Mouse (Mus musculus) kidney, embryonic 14.5 days (tissue): Measurements from ENCODE around the gene Krtap1-5. TPM values are rescaled to one million over a fixed set of nuclear protein-coding genes. Genes with fewer than 3 reads are reported as not detected.
"Not testable (repeated sequence)": the region's sequence is repeated elsewhere in the genome, so short reads cannot be mapped to it uniquely, and the experiment has no call there.

Experiments
- ATAC-seq: fragments of 200-750 bp; cut with Nextera tagmentation; 2 replicates; pipeline ENCODE4 v1.8.0; 2017; ENCODE audit warnings: moderate number of reproducible peaks, mild to moderate bottlenecking, moderate TSS enrichment, moderate library complexity; ENCODE audit not compliant: low FRiP score, low TSS enrichment
- H3K27ac ChIP-seq: fragments of 300-500 bp; sonication (generic); 2 replicates; pipeline ENCODE4 v1.5.1; 2014; ENCODE audit warnings: low read depth, mild to moderate bottlenecking, low read length, moderate library complexity, mixed read lengths
- H3K27me3 ChIP-seq: fragments of 300-500 bp; sonication (generic); 2 replicates; pipeline ENCODE4 v1.6.1; 2014; ENCODE audit warnings: mild to moderate bottlenecking, low read length; ENCODE audit not compliant: control insufficient read depth, insufficient read depth
- H3K36me3 ChIP-seq: fragments of 300-500 bp; sonication (generic); 2 replicates; pipeline ENCODE4 v1.6.1; 2014; ENCODE audit warnings: low read length, mixed read lengths; ENCODE audit not compliant: control insufficient read depth, insufficient read depth
- H3K4me1 ChIP-seq: fragments of 300-500 bp; sonication (generic); 2 replicates; pipeline ENCODE4 v1.6.1; 2014; ENCODE audit warnings: low read length, mixed read lengths; ENCODE audit not compliant: control insufficient read depth, insufficient read depth
- H3K4me2 ChIP-seq: fragments of 300-500 bp; sonication (generic); replicated peaks from 2 replicates; pipeline ENCODE4 v1.6.1; 2014; ENCODE audit warnings: low read depth, mild to moderate bottlenecking, low read length
- H3K4me3 ChIP-seq: fragments of 300-500 bp; sonication (generic); 2 replicates; pipeline ENCODE4 v1.5.1; 2014; ENCODE audit warnings: mild to moderate bottlenecking, low read length
- H3K9ac ChIP-seq: fragments of 300-500 bp; sonication (generic); 2 replicates; pipeline ENCODE4 v1.6.1; 2014; ENCODE audit warnings: low read depth, mild to moderate bottlenecking, low read length, moderate library complexity
- H3K9me3 ChIP-seq: fragments of 300-500 bp; sonication (generic); 2 replicates; pipeline ENCODE4 v1.6.1; 2016; ENCODE audit warnings: low read length; ENCODE audit not compliant: control insufficient read depth
- WGBS: fragments of 180-500 bp; shearing (Covaris S2); extraction: QIAGEN DNeasy Blood & Tissue Kit; methylation state at CpG from one replicate; pipeline ENCODE4 v1.1.7; 2014; 5-methylcytosine and 5-hydroxymethylcytosine counted together
- polyA plus RNA-seq: library from polyadenylated mRNA; unstranded; fragments of >200 nt; fragmentation: Nextera tagmentation; extraction: Ambion mirVana; gene quantifications from 2 replicates; pipeline ENCODE4 v1.2.1, GENCODE M21; 2014

Gene Krtap1-5
- polyA plus RNA-seq: not detected in 2 replicates

DNA sequence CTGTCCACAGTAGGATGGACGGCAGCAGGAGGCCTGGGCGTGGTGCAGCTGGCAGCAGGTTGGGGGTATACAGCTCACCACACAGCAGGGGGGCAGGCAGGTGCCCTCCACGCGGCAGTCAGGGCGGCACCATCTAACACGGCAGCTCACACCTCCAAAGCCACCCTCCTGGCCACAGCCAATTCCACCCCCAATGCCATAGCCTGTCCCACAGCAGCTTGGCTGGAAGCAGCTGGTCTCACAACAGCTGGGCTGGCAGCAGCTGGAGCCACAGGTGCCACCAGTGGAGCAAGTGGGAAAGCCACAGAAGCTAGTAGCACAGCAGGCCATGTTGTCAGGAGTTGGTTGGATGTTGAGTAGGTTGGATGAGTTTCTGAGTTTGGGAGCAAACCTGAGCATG lies at the start of gene Krtap1-5:
Krtap1-5 (minus strand) TSS at position 381 of the 400 bp plus-strand sequence.
- H3K9ac ChIP-seq: no peak within 1 kb of the TSS
- no peaks in the 10 kb centered on the region for H3K9me3 ChIP-seq
- H3K4me2 ChIP-seq: no peak within 1 kb of the TSS
- H3K36me3 ChIP-seq: no peaks in the 10 kb centered on the region
- H3K27me3 ChIP-seq: no peaks in the 10 kb centered on the region
- no peak within 1 kb of the TSS for H3K27ac ChIP-seq
- no peaks in the 10 kb centered on the region for H3K4me1 ChIP-seq
- ATAC-seq: no peak
- no peak within 1 kb of the TSS for H3K4me3 ChIP-seq
- 81% methylated on average over 6 of the region's 6 CpGs for WGBS

GRCm38 (mm10) chr11:99628138-99628537 lies 47.3 kb upstream of the Krtap1-5 start, which contains the start of gene Krtap4-1:
Gene Krtap4-1, minus strand, starts transcription at chr11:99628238.
- WGBS: 87% methylated on average over 4 of the region's 4 CpGs
- H3K27ac ChIP-seq: no peak within 1 kb of the TSS
- H3K36me3 ChIP-seq: no peaks in the 10 kb centered on the region
- H3K9ac ChIP-seq: no peak within 1 kb of the TSS
- no peaks in the 10 kb centered on the region for H3K27me3 ChIP-seq
- H3K9me3 ChIP-seq: no peaks in the 10 kb centered on the region
- no peak for ATAC-seq
- no peak within 1 kb of the TSS for H3K4me2 ChIP-seq
- no peak within 1 kb of the TSS for H3K4me3 ChIP-seq
- no peaks in the 10 kb centered on the region for H3K4me1 ChIP-seq

DNA sequence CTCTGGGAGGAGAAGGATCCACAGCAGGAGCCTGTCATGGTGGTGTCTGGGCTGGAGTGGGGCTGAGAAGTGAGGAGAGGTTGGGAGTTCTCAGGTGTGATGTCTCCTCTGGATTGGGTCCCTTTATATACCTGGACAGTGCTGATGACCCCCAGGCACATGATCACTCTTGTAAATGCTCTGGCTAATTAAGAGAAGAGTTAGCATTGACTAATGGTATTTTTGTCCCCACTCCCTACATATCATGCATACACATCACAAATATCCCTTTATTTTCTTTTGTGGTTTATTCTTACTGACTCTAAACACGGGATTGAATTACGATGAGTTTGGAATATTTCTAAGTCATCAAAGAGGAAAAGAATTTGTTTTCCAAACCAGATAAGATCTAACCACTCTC lies 39.5 kb upstream of the Krtap1-5 start, which contains the start of gene Gm11562:
Gm11562 (minus strand) TSS at position 101 of the 400 bp plus-strand sequence.
- no peak within 1 kb of the TSS for H3K4me2 ChIP-seq
- no peak for ATAC-seq
- WGBS: 77% methylated on average over 2 of the region's 2 CpGs
- H3K4me3 ChIP-seq: no peak within 1 kb of the TSS
- no peak within 1 kb of the TSS for H3K27ac ChIP-seq
- H3K27me3 ChIP-seq: no peaks in the 10 kb centered on the region
- no peaks in the 10 kb centered on the region for H3K4me1 ChIP-seq
- H3K9ac ChIP-seq: no peak within 1 kb of the TSS
- no peaks in the 10 kb centered on the region for H3K9me3 ChIP-seq
- no peaks in the 10 kb centered on the region for H3K36me3 ChIP-seq

GRCm38 (mm10) chr11:99614796-99615363 lies 34.1 kb upstream of the Krtap1-5 start, which contains the start of gene Krtap2-4:
Gene Krtap2-4, minus strand, starts transcription at chr11:99614846.
- H3K27ac ChIP-seq: no peak within 1 kb of the TSS
- no peaks in the 10 kb centered on the region for H3K36me3 ChIP-seq
- no peaks in the 10 kb centered on the region for H3K4me1 ChIP-seq
- H3K9me3 ChIP-seq: no peaks in the 10 kb centered on the region
- WGBS: 70% methylated on average over 3 of the region's 3 CpGs
- no peak within 1 kb of the TSS for H3K4me2 ChIP-seq
- no peaks in the 10 kb centered on the region for H3K27me3 ChIP-seq
- H3K9ac ChIP-seq: no peak within 1 kb of the TSS
- no peak for ATAC-seq
- H3K4me3 ChIP-seq: no peak within 1 kb of the TSS

DNA sequence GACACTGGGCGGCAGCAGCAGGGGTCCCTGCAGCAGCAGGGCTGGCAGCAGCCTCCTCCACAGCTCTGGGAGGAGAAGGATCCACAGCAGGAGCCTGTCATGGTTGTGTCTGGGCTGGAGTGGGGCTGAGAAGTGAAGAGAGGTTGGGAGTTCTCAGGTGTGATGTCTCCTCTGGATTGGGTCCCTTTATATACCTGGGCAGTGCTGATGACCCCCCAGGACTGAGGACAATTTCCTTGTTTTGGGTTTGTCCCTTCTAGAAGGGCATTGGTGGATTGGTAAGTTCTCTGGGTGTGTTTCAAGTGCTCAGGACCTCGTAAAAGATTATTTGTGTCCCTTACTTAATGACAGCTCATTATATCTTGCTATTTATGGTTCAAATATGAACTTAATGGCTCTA lies 29.3 kb upstream of the Krtap1-5 start, which contains the start of gene Gm11937:
Gm11937 (minus strand) TSS at position 101 of the 400 bp plus-strand sequence.
- H3K4me2 ChIP-seq, H3K27me3 ChIP-seq, ATAC-seq, H3K4me1 ChIP-seq, H3K9me3 ChIP-seq, H3K4me3 ChIP-seq, H3K9ac ChIP-seq, H3K27ac ChIP-seq, H3K36me3 ChIP-seq: not testable (repeated sequence)
- WGBS: 71% methylated on average over 1 of the region's 2 CpGs

DNA sequence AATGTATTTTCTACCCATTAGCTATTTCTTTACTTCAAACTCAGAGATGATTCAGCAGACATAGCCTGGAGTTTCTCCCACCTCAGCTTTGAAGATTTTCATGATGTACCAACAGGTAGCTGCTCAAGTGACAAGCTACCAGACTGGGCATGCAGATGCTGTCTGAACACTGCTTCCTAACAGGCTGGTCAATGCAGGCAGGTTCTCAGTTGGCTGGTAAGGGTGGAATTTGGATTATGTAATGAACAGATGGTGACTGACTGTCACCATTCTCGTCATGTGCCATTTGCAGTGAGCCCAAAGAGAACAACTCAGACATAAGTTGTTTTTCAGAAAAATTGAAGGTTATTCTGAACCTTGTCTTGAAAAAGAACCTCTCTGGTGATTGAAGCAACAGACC lies 28.3 kb upstream of the Krtap1-5 start:
- WGBS: 81% methylated on average over 1 of the region's 1 CpGs

GRCm38 (mm10) chr11:99603208-99603607 lies 22.4 kb upstream of the Krtap1-5 start, which contains the start of gene Gm11938:
Gene Gm11938, minus strand, starts transcription at chr11:99603308.
- not testable (repeated sequence) for H3K36me3 ChIP-seq, H3K4me2 ChIP-seq, ATAC-seq, H3K9ac ChIP-seq, H3K9me3 ChIP-seq, H3K27me3 ChIP-seq, H3K4me1 ChIP-seq, H3K4me3 ChIP-seq, H3K27ac ChIP-seq
- 65% methylated on average over 1 of the region's 1 CpGs for WGBS

More for the DNA sequence above, 28.3 kb upstream of the Krtap1-5 start:
- no peak overlapping the region for H3K27ac ChIP-seq
- no peaks in the 10 kb centered on the region for H3K9me3 ChIP-seq
- H3K36me3 ChIP-seq: no peaks in the 10 kb centered on the region
- H3K4me1 ChIP-seq: no peaks in the 10 kb centered on the region
- no peak overlapping the region for H3K4me3 ChIP-seq
- no peak overlapping the region for H3K4me2 ChIP-seq
- no peaks in the 10 kb centered on the region for H3K27me3 ChIP-seq
- no peak overlapping the region; the same call in 1 of the 2 replicates for H3K9ac ChIP-seq
- no peak for ATAC-seq

- H3K4me3 ChIP-seq, H3K4me1 ChIP-seq, H3K9ac ChIP-seq, H3K4me2 ChIP-seq, H3K9me3 ChIP-seq, H3K27ac ChIP-seq, H3K27me3 ChIP-seq, H3K36me3 ChIP-seq, ATAC-seq: not testable (repeated sequence)
- 81% methylated on average over 6 of the region's 6 CpGs for WGBS
These were observed 16.9 kb upstream of the Krtap1-5 start, which contains the start of gene Krtap9-3 for GRCm38 (mm10) chr11:99597742-99598141. Gene Krtap9-3, minus strand, starts transcription at chr11:99598105.

GRCm38 (mm10) chr11:99590981-99591380 lies 10.2 kb upstream of the Krtap1-5 start, which contains the start of gene Krtap1-3:
Gene Krtap1-3, minus strand, starts transcription at chr11:99591339.
- H3K4me1 ChIP-seq: no peaks in the 10 kb centered on the region
- H3K9ac ChIP-seq: no peak within 1 kb of the TSS
- H3K36me3 ChIP-seq: no peaks in the 10 kb centered on the region
- no peak within 1 kb of the TSS for H3K4me3 ChIP-seq
- H3K27ac ChIP-seq: no peak within 1 kb of the TSS
- 92% methylated on average over 6 of the region's 6 CpGs for WGBS
- no peak for ATAC-seq
- H3K9me3 ChIP-seq: no peaks in the 10 kb centered on the region
- H3K27me3 ChIP-seq: no peaks in the 10 kb centered on the region
- no peak within 1 kb of the TSS for H3K4me2 ChIP-seq
